Mouse (Mus musculus) bone marrow macrophage, adult 2 months (primary cell): ENCODE measurements around the gene Ykt6.

Source experiments
- CTCF ChIP-seq: IDR thresholded peaks from 2 replicates; pipeline ENCODE4 v1.5.1; 2012; ENCODE audit warnings: low read depth, mild to moderate bottlenecking, low read length, moderate library complexity
- POLR2A ChIP-seq: IDR thresholded peaks from 2 replicates; pipeline ENCODE4 v1.6.1; 2012; ENCODE audit warnings: mild to moderate bottlenecking, low read depth, low read length, borderline replicate concordance

- TF ChIP-seq CTCF (no peak), POLR2A (no peak)
These were observed 24.9 kb upstream of the Ykt6 start for GRCm38 (mm10) chr11:5930578-5930977.
